Mouse (Mus musculus): ENCODE measurements around the gene Spaca7. TPM values are rescaled to one million over a fixed set of nuclear protein-coding genes. Genes with fewer than 3 reads are reported as not detected.

Spaca7 gene
- total and polyA plus RNA-seq, 2 experiments from 2014 or later = not detected

DNA sequence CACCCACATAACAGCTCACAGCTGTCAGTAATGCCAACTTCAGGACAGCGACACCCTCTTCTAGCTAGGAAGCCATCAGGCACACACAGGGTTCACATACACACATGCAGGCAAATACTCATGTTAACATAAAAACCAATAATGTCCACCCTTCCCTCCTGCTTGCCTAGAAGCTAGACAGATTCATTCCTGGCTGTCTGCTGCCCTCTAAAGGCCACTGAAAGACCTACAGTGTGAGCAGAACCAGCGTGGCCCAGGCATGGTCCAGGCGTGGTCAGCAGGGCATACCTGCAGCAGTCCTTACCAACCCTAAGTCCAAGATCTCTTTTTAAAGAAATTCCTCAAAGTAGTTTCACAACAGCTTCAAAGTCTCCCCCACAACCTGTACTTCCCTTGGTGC is 56.2 kb downstream of the Spaca7 start:
- peak; percentile 82 for ATAC-seq

DNA sequence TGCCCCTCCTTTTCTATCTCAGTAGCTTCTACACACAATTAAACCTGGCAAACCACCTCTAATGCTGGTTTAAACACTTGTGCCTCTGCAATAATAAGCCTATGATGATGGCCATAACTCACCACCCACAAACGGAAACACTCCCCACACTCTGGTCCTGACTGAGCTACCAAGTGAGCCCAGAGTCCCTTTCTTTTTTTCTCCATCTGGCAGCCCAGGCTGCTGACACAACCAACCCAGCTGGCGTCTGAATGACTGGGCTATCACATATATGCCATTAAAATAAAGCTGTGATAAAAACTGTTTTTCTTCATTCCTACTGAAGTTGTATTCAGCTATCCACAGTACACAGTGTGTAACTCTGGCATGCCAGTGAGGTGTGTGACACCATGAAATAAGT is 62.5 kb downstream of the Spaca7 start:
- Histone ChIP-seq H3K4me1 (ENCODE audit: insufficient read depth, low read length) (no peaks in the 10 kb centered on the region), H3K9ac (replicated peaks; ENCODE audit: low read length) (no peak overlapping the region), H3K4me3 (ENCODE audit: low read length) (no peak overlapping the region), H3K27me3 (ENCODE audit: insufficient read depth, low read length) (no peaks in the 10 kb centered on the region), H3K27ac (no peak overlapping the region), H3K9me3 (ENCODE audit: low read length) (no peaks in the 10 kb centered on the region), H3K4me2 (ENCODE audit: low read depth, low read length) (no peak overlapping the region), H3K36me3 (ENCODE audit: insufficient read depth, low read length) (peaks cover 59% of the 10 kb centered on the region)
- TF ChIP-seq CTCF (IDR thresholded peaks at IDR 0.05; ENCODE audit: low read depth) = no peak
- no peak for DNase-seq (ENCODE audit: low spot score)
- ATAC-seq = no peak
- WGBS = 87% methylated on average over 2 of the region's 2 CpGs

More for the DNA sequence above, 56.2 kb downstream of the Spaca7 start:
- Histone ChIP-seq H3K27ac (no peak overlapping the region), H3K4me3 (ENCODE audit: low read length) (no peak overlapping the region), H3K36me3 (ENCODE audit: insufficient read depth, low read length) (peaks cover 27% of the 10 kb centered on the region), H3K9ac (replicated peaks; ENCODE audit: low read length) (no peak overlapping the region), H3K27me3 (ENCODE audit: insufficient read depth, low read length) (no peaks in the 10 kb centered on the region), H3K9me3 (ENCODE audit: low read length) (no peaks in the 10 kb centered on the region), H3K4me2 (ENCODE audit: low read depth, low read length) (no peak overlapping the region), H3K4me1 (ENCODE audit: insufficient read depth, low read length) (no peaks in the 10 kb centered on the region)
- 37% methylated on average over 3 of the region's 3 CpGs for WGBS
- DNase-seq (ENCODE audit: low spot score) = peak; percentile 81
- peak; percentile 92 for TF ChIP-seq CTCF (IDR thresholded peaks at IDR 0.05; ENCODE audit: low read depth)

DNA sequence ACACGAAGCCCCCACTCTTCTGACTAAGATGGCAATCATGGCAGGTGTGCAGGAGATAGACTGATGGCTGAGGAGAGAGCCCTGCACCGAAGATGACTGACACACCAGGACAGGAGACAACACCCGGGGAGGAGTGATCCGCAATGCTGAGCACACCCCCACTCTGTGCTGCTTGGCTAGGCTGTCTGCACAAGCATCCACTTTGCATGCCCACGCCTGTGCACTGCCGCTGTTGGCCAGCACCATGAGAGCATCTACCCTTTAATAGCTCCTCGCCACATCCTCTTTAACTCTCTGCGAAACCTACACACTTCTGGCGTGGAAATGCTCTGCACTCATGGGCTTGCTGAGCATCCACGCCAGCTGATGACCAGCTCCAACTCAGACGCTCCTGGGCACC is 65.6 kb downstream of the Spaca7 start:
- Histone ChIP-seq H3K4me3 (ENCODE audit: low read length) (no peak overlapping the region), H3K27me3 (ENCODE audit: insufficient read depth, low read length) (no peaks in the 10 kb centered on the region), H3K27ac (no peak overlapping the region), H3K9ac (replicated peaks; ENCODE audit: low read length) (no peak overlapping the region), H3K4me1 (ENCODE audit: insufficient read depth, low read length) (no peaks in the 10 kb centered on the region), H3K36me3 (ENCODE audit: insufficient read depth, low read length) (peaks cover 44% of the 10 kb centered on the region), H3K9me3 (ENCODE audit: low read length) (no peaks in the 10 kb centered on the region), H3K4me2 (ENCODE audit: low read depth, low read length) (no peak overlapping the region)
- TF ChIP-seq CTCF (IDR thresholded peaks at IDR 0.05; ENCODE audit: low read depth) = no peak
- DNase-seq (ENCODE audit: low spot score) (no peak), ATAC-seq (no peak)
- WGBS = 89% methylated on average over 11 of the region's 11 CpGs

DNA sequence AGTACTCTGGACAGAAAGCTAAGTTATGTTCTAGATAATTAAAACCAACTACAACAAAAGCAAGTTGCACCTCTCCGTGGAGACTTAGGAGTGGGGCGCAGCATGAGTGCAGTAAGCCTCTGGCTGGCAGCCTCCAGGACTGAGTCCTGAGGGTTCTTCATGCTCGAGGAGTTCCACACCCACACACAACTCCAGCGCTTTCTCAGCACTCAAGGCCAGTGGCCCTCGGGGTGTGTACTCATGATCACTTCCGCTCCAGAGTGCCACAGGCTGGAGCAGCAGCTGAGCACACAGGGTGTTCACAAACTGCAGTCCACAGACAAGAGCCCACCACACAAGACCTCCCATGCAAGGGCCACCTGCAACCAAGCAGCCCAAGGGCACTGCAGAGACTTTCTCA is 68.7 kb downstream of the Spaca7 start:
- DNase-seq (ENCODE audit: low spot score) (no peak), ATAC-seq (no peak)
- H3K9me3 ChIP-seq (ENCODE audit: low read length) = no peaks in the 10 kb centered on the region
- no peak overlapping the region for H3K4me2 ChIP-seq (ENCODE audit: low read depth, low read length)
- peaks cover 42% of the 10 kb centered on the region for H3K36me3 ChIP-seq (ENCODE audit: insufficient read depth, low read length)
- TF ChIP-seq CTCF (IDR thresholded peaks at IDR 0.05; ENCODE audit: low read depth) = no peak
- H3K27ac ChIP-seq = no peak overlapping the region
- H3K9ac ChIP-seq (replicated peaks; ENCODE audit: low read length) = no peak overlapping the region
- H3K4me1 ChIP-seq (ENCODE audit: insufficient read depth, low read length) = no peaks in the 10 kb centered on the region
- no peak overlapping the region for H3K4me3 ChIP-seq (ENCODE audit: low read length)
- H3K27me3 ChIP-seq (ENCODE audit: insufficient read depth, low read length) = no peaks in the 10 kb centered on the region
- WGBS = 92% methylated on average over 6 of the region's 6 CpGs

DNA sequence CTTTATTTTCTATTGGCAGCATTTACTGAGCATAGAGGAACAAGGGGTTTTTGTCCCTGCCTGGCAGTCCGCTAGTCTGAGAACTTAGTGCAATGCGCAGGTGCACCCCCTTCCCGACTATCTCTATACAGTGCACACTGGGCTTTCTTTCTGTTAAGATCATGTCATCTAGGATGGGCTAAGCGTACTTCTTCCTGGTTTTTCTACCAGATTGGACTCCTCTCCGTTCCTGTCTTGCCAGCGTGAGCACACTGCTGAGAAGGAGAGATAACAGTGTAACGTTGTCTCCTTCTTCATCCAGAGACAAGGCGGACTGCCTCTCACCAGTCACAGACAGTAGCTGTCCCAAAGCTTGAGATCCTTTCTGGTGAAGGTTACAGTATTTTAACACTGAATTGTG is 71.5 kb downstream of the Spaca7 start:
- 84% methylated on average over 8 of the region's 8 CpGs for WGBS
- Histone ChIP-seq H3K9ac (replicated peaks; ENCODE audit: low read length) (no peak overlapping the region), H3K9me3 (ENCODE audit: low read length) (no peaks in the 10 kb centered on the region), H3K4me3 (ENCODE audit: low read length) (no peak overlapping the region), H3K36me3 (ENCODE audit: insufficient read depth, low read length) (peaks cover 34% of the 10 kb centered on the region), H3K27me3 (ENCODE audit: insufficient read depth, low read length) (no peaks in the 10 kb centered on the region), H3K4me1 (ENCODE audit: insufficient read depth, low read length) (no peaks in the 10 kb centered on the region), H3K27ac (no peak overlapping the region), H3K4me2 (ENCODE audit: low read depth, low read length) (no peak overlapping the region)
- TF ChIP-seq CTCF (IDR thresholded peaks at IDR 0.05; ENCODE audit: low read depth) = no peak
- DNase-seq (ENCODE audit: low spot score) = no peak
- ATAC-seq = no peak

DNA sequence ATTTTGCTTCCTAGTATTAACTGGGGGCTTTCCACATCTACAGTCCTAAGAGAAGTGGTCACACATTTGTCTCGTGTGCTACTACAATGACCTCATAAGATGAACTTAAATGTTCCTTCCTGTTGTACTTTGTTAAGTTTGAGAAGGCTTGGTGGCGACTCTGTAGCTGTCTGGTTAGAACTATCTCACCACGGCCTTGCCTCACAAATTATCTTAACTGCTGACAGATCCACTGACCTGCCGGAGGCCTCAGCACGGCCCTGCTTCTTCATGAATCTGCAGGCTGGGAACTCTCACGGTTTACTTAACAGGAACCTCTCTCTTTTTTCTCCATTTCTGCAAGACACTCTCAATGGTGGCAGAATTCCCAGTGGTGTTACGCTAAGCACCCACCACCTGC is 72.1 kb downstream of the Spaca7 start:
- no peak overlapping the region for H3K4me2 ChIP-seq (ENCODE audit: low read depth, low read length)
- TF ChIP-seq CTCF (IDR thresholded peaks at IDR 0.05; ENCODE audit: low read depth) = peak; percentile 34; the same call in 1 of the 2 replicates
- no peaks in the 10 kb centered on the region for H3K27me3 ChIP-seq (ENCODE audit: insufficient read depth, low read length)
- H3K9ac ChIP-seq (replicated peaks; ENCODE audit: low read length) = no peak overlapping the region
- H3K9me3 ChIP-seq (ENCODE audit: low read length) = no peaks in the 10 kb centered on the region
- no peaks in the 10 kb centered on the region for H3K4me1 ChIP-seq (ENCODE audit: insufficient read depth, low read length)
- H3K4me3 ChIP-seq (ENCODE audit: low read length) = no peak overlapping the region
- no peak overlapping the region for H3K27ac ChIP-seq
- DNase-seq (ENCODE audit: low spot score) (peak; percentile 17), ATAC-seq (no peak)
- 73% methylated on average over 7 of the region's 7 CpGs for WGBS
- peaks cover 33% of the 10 kb centered on the region for H3K36me3 ChIP-seq (ENCODE audit: insufficient read depth, low read length)

DNA sequence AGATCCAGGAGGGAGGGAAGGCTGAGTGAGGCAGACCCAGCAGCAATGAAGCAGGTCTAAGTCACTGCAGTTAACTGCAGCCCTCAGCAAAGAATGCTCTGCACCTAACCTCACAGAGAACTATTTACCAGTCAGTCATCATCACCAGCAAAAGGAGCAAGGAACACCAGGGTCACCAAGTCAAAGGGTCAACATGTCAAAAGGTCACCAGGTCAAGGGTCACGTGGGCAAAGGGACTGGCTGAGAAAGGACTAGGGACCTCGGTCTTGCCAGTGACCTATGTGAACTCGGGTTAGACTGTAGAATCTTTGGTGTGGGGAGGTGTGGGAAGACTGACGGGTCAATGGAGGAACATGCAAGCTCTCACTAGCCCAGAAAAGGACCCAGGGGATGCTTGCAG is 73.7 kb downstream of the Spaca7 start:
- Histone ChIP-seq H3K27ac (no peak overlapping the region), H3K27me3 (ENCODE audit: insufficient read depth, low read length) (no peaks in the 10 kb centered on the region), H3K9ac (replicated peaks; ENCODE audit: low read length) (no peak overlapping the region), H3K36me3 (ENCODE audit: insufficient read depth, low read length) (peaks cover 31% of the 10 kb centered on the region), H3K4me2 (ENCODE audit: low read depth, low read length) (no peak overlapping the region), H3K4me3 (ENCODE audit: low read length) (no peak overlapping the region), H3K9me3 (ENCODE audit: low read length) (no peaks in the 10 kb centered on the region), H3K4me1 (ENCODE audit: insufficient read depth, low read length) (no peaks in the 10 kb centered on the region)
- 45% methylated on average over 4 of the region's 4 CpGs for WGBS
- ATAC-seq (no peak), DNase-seq (ENCODE audit: low spot score) (no peak)
- no peak for TF ChIP-seq CTCF (IDR thresholded peaks at IDR 0.05; ENCODE audit: low read depth)
